Mouse (Mus musculus) gastrocnemius, adult 8-10 months (tissue): ENCODE results near the gene Palld. TPM values are rescaled to one million over a fixed set of nuclear protein-coding genes. Genes with fewer than 3 reads are reported as not detected.

Experiments
- DNase-seq, 2 experiments: peaks; one replicate each; pipeline ENCODE4 v3.0.0; 2022; ENCODE audit warnings: low spot score in 2 of 2
- total RNA-seq, 4 experiments: library from RNA; stranded (reverse); gene quantifications; 2 replicates each; pipeline ENCODE4 v1.2.4; 2022

Palld gene
- total RNA-seq, 4 experiments from 2014 or later: 45.3 to 55.5 (median 50.2) TPM

GRCm38 (mm10) chr8:61731306-61732088, 171.0 kb downstream of the Palld start:
- DNase-seq: no peak

DNA sequence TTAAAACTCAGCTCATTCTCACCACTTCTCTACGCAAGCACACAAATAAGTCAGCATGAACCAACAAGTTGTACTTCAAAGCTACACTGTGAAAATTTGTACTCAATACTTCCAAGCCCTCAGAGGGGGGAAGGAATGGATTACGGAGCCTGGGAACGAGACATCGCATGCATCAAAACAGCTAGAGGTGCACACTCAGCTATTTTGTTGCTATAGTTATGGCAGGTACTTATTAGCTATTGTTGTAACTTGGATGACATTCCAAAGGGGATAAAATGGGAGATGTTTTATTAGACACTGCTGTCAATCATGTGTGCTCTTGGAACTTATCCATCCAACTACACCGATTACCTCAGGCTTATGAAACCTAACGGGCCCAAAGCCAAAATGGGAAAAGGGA, 171.8 kb downstream of the Palld start:
- no peak for DNase-seq

DNA sequence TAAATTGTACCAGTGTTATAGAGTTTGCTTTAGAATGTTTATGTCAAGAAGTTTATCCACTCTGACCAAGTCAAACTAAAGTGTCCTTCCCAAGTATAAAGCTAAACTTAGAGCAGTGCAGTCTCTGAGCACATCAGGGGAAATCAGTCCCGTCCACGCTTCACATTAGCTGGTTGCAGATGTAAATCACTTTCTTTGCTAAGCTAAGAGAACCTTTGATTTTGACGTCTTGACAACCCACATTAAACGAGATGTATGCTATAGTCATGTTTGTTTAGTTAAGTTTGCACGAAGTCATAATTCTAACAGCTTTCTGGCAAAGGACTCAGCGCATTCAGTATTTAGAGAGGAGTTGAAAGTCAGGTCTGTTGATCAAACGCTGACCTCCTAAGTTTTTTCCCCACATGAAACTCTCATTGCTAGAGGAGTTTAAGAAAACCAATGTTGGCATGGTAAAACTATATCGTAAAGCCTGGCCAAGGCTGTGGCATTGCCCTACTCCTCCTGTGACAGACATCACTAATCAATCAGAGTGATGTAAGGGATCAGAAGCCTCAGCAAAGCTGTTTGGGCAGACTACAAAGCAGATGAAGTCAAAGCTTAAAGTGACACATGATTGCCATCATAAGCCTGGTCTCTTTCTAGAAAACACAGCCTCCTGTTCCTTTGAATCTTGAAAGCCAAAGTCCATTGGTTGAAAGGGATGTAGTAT, 177.0 kb downstream of the Palld start:
- no peak for DNase-seq

- no peak for DNase-seq
These were observed 180.3 kb downstream of the Palld start for GRCm38 (mm10) chr8:61722226-61722625.

DNA sequence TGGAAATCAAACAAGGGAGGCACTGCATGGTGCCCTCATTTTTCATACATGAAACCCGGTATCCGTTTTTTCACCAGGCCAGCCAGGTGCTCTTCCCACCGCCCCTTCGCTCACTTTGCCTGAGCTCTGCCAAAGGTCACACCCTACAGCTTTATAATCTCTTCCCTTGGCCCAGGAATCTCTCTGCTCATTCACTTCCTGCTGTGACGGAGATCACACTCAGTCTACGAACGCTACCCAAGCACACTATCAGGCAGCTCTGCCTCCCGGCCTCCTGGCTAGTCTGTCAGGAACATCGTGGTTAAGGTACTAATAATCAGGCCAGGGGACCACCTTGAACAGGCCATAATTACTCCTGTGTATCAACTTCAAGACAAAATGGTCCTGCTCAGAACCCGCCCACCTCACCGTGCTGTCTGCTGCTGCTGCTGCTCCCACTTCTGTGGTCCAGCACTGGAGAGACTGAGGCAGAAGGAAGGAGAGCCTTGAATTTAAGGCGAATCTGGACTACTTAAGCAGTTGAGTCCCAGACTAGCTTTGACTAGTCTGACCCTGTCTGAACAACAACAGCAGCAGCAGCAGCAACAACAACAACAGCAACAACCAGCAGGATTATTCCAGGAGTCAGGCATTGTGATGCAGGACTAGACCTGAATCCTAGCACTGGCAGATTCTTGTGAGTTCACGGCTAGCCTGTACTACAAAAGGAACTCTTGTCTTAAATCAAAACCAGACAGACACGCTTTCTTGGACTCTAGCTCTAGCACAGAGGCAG, 187.0 kb downstream of the Palld start:
- no peak for DNase-seq

- no peak for DNase-seq
These were observed 188.1 kb downstream of the Palld start for GRCm38 (mm10) chr8:61714293-61714831.

- DNase-seq: no peak
These were observed 189.1 kb downstream of the Palld start for GRCm38 (mm10) chr8:61713195-61713990.

GRCm38 (mm10) chr8:61712426-61712825, 190.1 kb downstream of the Palld start:
- DNase-seq: no peak

GRCm38 (mm10) chr8:61708586-61709305, 193.7 kb downstream of the Palld start:
- no peak for DNase-seq

DNA sequence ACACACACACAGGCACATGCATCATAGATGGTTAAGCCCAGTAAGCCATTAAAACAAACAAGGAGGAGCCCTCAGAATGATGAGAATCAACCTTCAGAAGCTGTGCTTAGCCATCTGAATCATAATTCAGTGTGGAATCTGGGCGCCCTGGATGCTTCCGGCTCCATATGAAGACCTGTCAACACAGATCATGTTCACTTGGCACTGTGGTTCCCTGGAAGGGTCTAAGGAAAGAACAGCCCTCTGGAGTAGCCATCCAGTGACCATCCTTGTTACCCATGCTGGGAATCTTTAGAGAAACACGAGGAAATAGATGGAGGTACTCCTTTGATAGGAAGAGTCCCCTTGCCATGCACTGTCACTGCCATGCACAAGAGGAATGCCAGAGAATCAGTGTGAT, 197.0 kb downstream of the Palld start:
- DNase-seq: no peak

DNA sequence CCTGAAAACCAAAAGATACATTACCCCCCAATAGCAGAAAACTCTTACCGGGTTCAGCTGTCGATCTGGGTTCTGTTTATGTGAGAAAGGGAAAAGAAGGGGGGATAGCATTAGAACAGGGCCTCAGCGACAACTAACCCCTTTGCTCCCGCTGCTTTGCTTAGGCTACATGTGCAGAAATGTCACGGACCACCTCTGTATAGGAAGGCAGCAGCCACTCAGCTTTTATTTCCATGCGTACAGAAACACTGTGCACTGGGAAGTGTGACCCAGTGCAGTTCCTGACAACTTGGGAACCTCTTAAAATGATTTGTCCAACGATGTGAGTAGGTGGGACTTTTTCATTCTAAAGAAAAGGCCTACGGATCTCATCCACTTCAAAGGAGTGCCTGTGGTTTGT, 200.4 kb downstream of the Palld start:
- DNase-seq: no peak

DNA sequence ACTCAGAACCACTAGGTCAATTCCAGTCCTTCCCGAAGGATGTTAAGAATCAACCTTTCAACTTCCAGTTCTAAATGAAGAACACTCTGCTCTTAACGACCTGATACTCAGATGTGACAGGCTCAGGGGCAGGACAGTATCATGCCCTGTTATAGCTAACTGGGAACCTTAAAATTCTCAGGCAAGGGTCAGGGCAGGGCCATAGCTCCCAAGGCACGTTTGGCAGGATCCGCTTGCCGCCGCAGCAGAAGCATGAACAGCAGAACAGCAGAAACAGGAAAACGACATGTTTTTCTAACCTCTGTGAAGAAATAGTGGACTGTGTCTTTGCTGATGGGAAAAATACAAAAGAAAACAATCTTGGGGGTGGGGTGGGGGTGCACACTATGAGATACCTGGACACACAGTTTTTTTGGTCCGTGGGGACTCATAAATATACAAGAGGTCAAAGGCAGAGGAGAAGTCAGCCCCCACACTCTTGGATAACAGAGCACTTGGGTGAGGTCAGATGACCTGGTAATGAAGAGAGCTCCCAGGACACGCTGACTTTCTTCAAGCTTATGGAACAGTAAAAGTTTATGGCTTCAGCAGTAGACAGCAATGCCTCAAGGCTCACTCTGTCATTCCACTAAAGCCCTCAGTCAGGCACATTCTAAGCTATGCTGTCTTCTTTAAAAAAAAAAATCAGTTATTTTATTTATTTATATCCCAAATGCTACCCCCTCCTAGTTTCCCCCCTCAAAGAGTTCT, 201.4 kb downstream of the Palld start:
- DNase-seq: no peak

GRCm38 (mm10) chr8:61700298-61700697, 202.2 kb downstream of the Palld start:
- no peak for DNase-seq

DNA sequence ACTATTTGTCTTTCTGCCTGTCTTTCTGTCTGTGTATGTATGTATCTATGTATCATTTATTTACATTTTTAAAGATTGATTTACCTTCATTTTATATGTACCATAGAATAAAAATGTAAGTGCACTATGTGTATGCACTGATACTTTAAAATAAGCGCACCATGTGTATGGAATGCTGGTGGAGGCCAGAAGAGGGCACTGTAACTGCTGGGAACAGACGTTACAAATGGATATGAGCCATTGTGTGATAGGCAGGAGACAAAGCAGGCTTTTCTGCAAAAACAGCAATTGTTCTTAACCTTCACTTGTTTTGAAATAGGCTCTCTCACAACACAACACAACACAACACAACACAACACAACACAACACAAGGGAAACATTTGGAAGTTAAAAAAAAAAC, 203.5 kb downstream of the Palld start:
- DNase-seq: no peak

GRCm38 (mm10) chr8:61697728-61698385, 204.6 kb downstream of the Palld start:
- no peak for DNase-seq

DNA sequence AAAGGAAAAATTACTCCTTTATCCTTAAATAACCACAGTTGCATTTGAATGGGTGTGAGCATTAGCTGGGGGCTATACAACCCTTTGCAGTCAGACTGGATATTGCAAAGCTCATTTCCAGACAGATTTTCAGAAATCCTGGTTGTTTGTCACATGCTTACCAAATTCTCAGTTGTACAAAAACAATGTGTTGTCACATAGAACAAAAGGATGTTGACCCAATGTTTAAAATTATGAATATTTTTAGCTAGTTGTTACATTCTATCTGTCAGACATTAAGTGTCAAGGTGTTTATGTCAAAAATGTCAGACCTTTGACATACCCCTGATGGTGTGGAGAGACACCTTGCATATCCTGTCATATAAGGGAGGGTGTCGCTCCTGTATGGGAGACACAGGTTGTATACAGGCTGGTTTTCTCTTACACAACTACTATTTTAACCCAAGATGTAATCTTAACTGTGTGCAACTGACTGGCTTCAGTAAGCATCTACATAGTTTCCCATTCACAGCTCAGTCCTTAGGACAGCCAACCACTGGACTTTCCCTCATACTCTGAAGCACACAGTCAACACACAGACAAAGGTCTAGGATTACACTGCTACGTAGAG, 205.5 kb downstream of the Palld start:
- DNase-seq: no peak

GRCm38 (mm10) chr8:61695416-61695815, 207.1 kb downstream of the Palld start:
- DNase-seq: no peak

GRCm38 (mm10) chr8:61692866-61693265, 209.6 kb downstream of the Palld start:
- no peak for DNase-seq

GRCm38 (mm10) chr8:61692129-61692528, 210.4 kb downstream of the Palld start:
- DNase-seq: no peak
